Mouse (Mus musculus): Measurements from ENCODE around the gene Exoc2. TPM values are rescaled to one million over a fixed set of nuclear protein-coding genes. Genes with fewer than 3 reads are reported as not detected.
A peak's percentile ranks its signal among the peaks of the same experiment; 100 is the strongest.

The Exoc2 gene
- total and polyA plus RNA-seq, 3 experiments: 22.1 to 26.0 TPM; not detected in 1

GRCm38 (mm10) chr13:30985598-30986466 lies 11.9 kb upstream of the Exoc2 start:
- Histone ChIP-seq H3K27me3 (ENCODE audit: control insufficient read depth in 1 of 2, insufficient read depth in 2 of 2, low read length in 2 of 2) (peaks cover 2 to 13% of the 10 kb centered on the region in 2 experiments), H3K9me3 (replicated peaks; ENCODE audit: insufficient read depth, low read length) (no peaks in the 10 kb centered on the region), H3K4me1 (ENCODE audit: control insufficient read depth in 1 of 2, insufficient read depth in 2 of 2, low read length in 2 of 2) (no peaks in the 10 kb centered on the region), H3K36me3 (ENCODE audit: control insufficient read depth in 1 of 2, insufficient read depth in 2 of 2, low read length in 2 of 2) (no peaks in the 10 kb centered on the region), H3K4me3 (ENCODE audit: control insufficient read depth in 1 of 2, insufficient read depth in 1 of 2, low read depth in 2 of 2, low read length in 2 of 2) (no peak overlapping the region), H3K9ac (ENCODE audit: control insufficient read depth, low read depth, low read length, poor library complexity, severe bottlenecking) (no peak overlapping the region), H3K79me2 (ENCODE audit: control insufficient read depth, insufficient read depth, low read length, poor library complexity) (no peaks in the 10 kb centered on the region), H3K27ac (ENCODE audit: control insufficient read depth, low read depth, low read length) (no peak overlapping the region)
- DNase-seq (ENCODE audit: low read depth, low spot score): no peak
- TF ChIP-seq RAD21 (IDR thresholded peaks at IDR 0.05; ENCODE audit: low read depth, low read length): no peak
- TF ChIP-seq JUND (IDR thresholded peaks at IDR 0.05; ENCODE audit: low read depth, low read length): no peak
- TF ChIP-seq ELF1 (IDR thresholded peaks at IDR 0.05; ENCODE audit: low read depth, low read length): no peak
- no peak for TF ChIP-seq ZKSCAN1 (IDR thresholded peaks at IDR 0.05; ENCODE audit: low read depth, low read length)
- no peak for TF ChIP-seq NELFE (IDR thresholded peaks at IDR 0.05; ENCODE audit: low read depth, low read length)
- TF ChIP-seq USF1 (IDR thresholded peaks at IDR 0.05; ENCODE audit: low read depth, low read length): no peak
- no peak for TF ChIP-seq SIN3A (IDR thresholded peaks at IDR 0.05; ENCODE audit: low read length)
- no peak for TF ChIP-seq ZC3H11A (IDR thresholded peaks at IDR 0.05; ENCODE audit: low read depth, low read length)

DNA sequence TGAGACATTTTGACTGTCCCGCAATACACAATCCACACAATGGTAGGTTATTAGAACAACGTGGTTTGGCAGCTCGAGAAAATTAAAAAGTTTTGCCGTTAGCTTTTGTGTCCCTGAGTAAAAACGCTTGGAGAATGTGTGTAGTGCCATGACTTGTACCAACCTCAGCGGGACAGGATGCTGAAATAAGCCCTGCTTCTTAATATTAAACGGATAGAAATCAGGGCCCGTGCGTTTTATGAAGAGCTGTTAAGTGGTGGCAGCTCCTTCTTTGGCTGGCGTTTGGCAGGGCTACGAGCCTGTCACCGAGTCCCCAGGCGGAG lies 11.3 kb upstream of the Exoc2 start:
- Histone ChIP-seq H3K27me3 (ENCODE audit: control insufficient read depth in 1 of 2, insufficient read depth in 2 of 2, low read length in 2 of 2) (peaks cover 2 to 13% of the 10 kb centered on the region in 2 experiments), H3K4me3 (ENCODE audit: control insufficient read depth in 1 of 2, insufficient read depth in 1 of 2, low read depth in 2 of 2, low read length in 2 of 2) (no peak overlapping the region)

DNA sequence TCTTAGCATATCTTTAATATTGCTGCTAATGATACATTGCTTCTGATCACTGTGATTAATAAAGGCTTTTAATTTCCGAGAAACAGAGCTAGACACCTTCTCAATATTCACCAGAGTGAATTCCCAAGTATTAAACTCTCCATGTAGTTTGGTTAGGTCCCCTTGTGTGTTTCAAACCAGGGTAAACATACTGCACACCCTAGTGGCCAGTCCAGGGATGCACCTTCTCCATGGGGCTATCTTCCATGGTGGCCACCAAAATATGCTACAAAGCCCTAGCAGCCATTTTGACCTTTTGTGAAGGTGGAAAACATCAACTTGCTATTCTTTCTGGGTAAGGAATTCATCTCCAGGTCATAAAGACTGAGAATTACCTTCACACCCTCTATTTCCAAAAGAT lies 7.8 kb upstream of the Exoc2 start:
- Histone ChIP-seq H3K27me3 (ENCODE audit: control insufficient read depth in 1 of 2, insufficient read depth in 2 of 2, low read length in 2 of 2) (peaks cover 1 to 2% of the 10 kb centered on the region in 2 experiments; a peak in 2 of 4 replicates), H3K9ac (ENCODE audit: control insufficient read depth, low read depth, low read length, poor library complexity, severe bottlenecking) (no peak overlapping the region), H3K79me2 (ENCODE audit: control insufficient read depth, insufficient read depth, low read length, poor library complexity) (no peaks in the 10 kb centered on the region), H3K4me3 (ENCODE audit: control insufficient read depth in 1 of 2, insufficient read depth in 1 of 2, low read depth in 2 of 2, low read length in 2 of 2) (no peak overlapping the region), H3K9me3 (replicated peaks; ENCODE audit: insufficient read depth, low read length) (no peaks in the 10 kb centered on the region), H3K36me3 (ENCODE audit: control insufficient read depth in 1 of 2, insufficient read depth in 2 of 2, low read length in 2 of 2) (no peaks in the 10 kb centered on the region; a peak in 1 of 4 replicates), H3K27ac (ENCODE audit: control insufficient read depth, low read depth, low read length) (no peak overlapping the region), H3K4me1 (ENCODE audit: control insufficient read depth in 1 of 2, insufficient read depth in 2 of 2, low read length in 2 of 2) (no peaks in the 10 kb centered on the region)
- DNase-seq (ENCODE audit: low read depth, low spot score): peak; percentile 71
- TF ChIP-seq SIN3A (IDR thresholded peaks at IDR 0.05; ENCODE audit: low read length) (no peak), POLR2A (IDR thresholded peaks at IDR 0.05; ENCODE audit: control insufficient read depth in 1 of 2, insufficient read depth in 1 of 2, low read depth in 1 of 2, low read length in 2 of 2, poor library complexity in 1 of 2) (no peak), MAZ (IDR thresholded peaks at IDR 0.05; ENCODE audit: low read depth, low read length) (no peak), ZNF384 (IDR thresholded peaks at IDR 0.05; ENCODE audit: low read depth, low read length) (no peak), NELFE (IDR thresholded peaks at IDR 0.05; ENCODE audit: low read depth, low read length) (no peak), TCF12 (IDR thresholded peaks at IDR 0.05; ENCODE audit: low read depth, low read length) (no peak), MAX (IDR thresholded peaks at IDR 0.05; ENCODE audit: low read length) (no peak), MYB (IDR thresholded peaks at IDR 0.05; ENCODE audit: low read depth, low read length) (no peak), MYC (IDR thresholded peaks at IDR 0.05; ENCODE audit: low read depth, low read length) (no peak), CHD1 (IDR thresholded peaks at IDR 0.05; ENCODE audit: low read depth, low read length) (no peak), ETS1 (IDR thresholded peaks at IDR 0.05; ENCODE audit: low read depth, low read length) (no peak), ELF1 (IDR thresholded peaks at IDR 0.05; ENCODE audit: low read depth, low read length) (no peak), KAT2A (conservative IDR thresholded peaks at IDR 0.05; ENCODE audit: low read depth, low read length) (no peak), RCOR1 (IDR thresholded peaks at IDR 0.05; ENCODE audit: low read depth, low read length) (no peak), BHLHE40 (IDR thresholded peaks at IDR 0.05; ENCODE audit: borderline replicate concordance, low read depth, low read length) (no peak), ZKSCAN1 (IDR thresholded peaks at IDR 0.05; ENCODE audit: low read depth, low read length) (no peak)

More for the DNA sequence above, 11.3 kb upstream of the Exoc2 start:
- H3K36me3 ChIP-seq (ENCODE audit: control insufficient read depth in 1 of 2, insufficient read depth in 2 of 2, low read length in 2 of 2): no peaks in the 10 kb centered on the region
- no peak for TF ChIP-seq NRF1 (IDR thresholded peaks at IDR 0.05; ENCODE audit: insufficient read depth, low read depth, low read length, poor library complexity, severe bottlenecking)
- TF ChIP-seq MXI1 (IDR thresholded peaks at IDR 0.05; ENCODE audit: low read depth, low read length): no peak
- no peak for TF ChIP-seq ZMIZ1 (IDR thresholded peaks at IDR 0.05; ENCODE audit: low read depth, low read length)
- no peak for TF ChIP-seq MAZ (IDR thresholded peaks at IDR 0.05; ENCODE audit: low read depth, low read length)
- no peak for TF ChIP-seq USF2 (IDR thresholded peaks at IDR 0.05; ENCODE audit: borderline replicate concordance in 1 of 2, insufficient read depth in 1 of 2, low read depth in 1 of 2, low read length in 2 of 2)
- TF ChIP-seq ZC3H11A (IDR thresholded peaks at IDR 0.05; ENCODE audit: low read depth, low read length): no peak
- no peak for TF ChIP-seq RCOR1 (IDR thresholded peaks at IDR 0.05; ENCODE audit: low read depth, low read length)
- no peak for TF ChIP-seq JUND (IDR thresholded peaks at IDR 0.05; ENCODE audit: low read depth, low read length)
- no peak for TF ChIP-seq CHD1 (IDR thresholded peaks at IDR 0.05; ENCODE audit: low read depth, low read length)
- TF ChIP-seq MAX (IDR thresholded peaks at IDR 0.05; ENCODE audit: low read length): no peak
- TF ChIP-seq RAD21 (IDR thresholded peaks at IDR 0.05; ENCODE audit: low read depth, low read length): no peak
- no peak for TF ChIP-seq TBP (IDR thresholded peaks at IDR 0.05; ENCODE audit: low read depth, low read length)
- TF ChIP-seq POLR2A (IDR thresholded peaks at IDR 0.05; ENCODE audit: control insufficient read depth in 1 of 2, insufficient read depth in 1 of 2, low read depth in 1 of 2, low read length in 2 of 2, poor library complexity in 1 of 2): no peak
- TF ChIP-seq POLR2AphosphoS2 (IDR thresholded peaks at IDR 0.05; ENCODE audit: low read length): no peak
- no peak for TF ChIP-seq GABPA (IDR thresholded peaks at IDR 0.05; ENCODE audit: low read depth, low read length)
- no peak overlapping the region for H3K9ac ChIP-seq (ENCODE audit: control insufficient read depth, low read depth, low read length, poor library complexity, severe bottlenecking)
- H3K9me3 ChIP-seq (replicated peaks; ENCODE audit: insufficient read depth, low read length): no peaks in the 10 kb centered on the region
- no peak overlapping the region for H3K27ac ChIP-seq (ENCODE audit: control insufficient read depth, low read depth, low read length)
- no peak for DNase-seq (ENCODE audit: low read depth, low spot score)
- no peaks in the 10 kb centered on the region for H3K4me1 ChIP-seq (ENCODE audit: control insufficient read depth in 1 of 2, insufficient read depth in 2 of 2, low read length in 2 of 2)
- H3K79me2 ChIP-seq (ENCODE audit: control insufficient read depth, insufficient read depth, low read length, poor library complexity): no peaks in the 10 kb centered on the region
